Mouse (Mus musculus): ENCODE results near the gene Mknk1.
A peak's percentile ranks its signal among the peaks of the same experiment; 100 is the strongest.

Gene Mknk1

DNA sequence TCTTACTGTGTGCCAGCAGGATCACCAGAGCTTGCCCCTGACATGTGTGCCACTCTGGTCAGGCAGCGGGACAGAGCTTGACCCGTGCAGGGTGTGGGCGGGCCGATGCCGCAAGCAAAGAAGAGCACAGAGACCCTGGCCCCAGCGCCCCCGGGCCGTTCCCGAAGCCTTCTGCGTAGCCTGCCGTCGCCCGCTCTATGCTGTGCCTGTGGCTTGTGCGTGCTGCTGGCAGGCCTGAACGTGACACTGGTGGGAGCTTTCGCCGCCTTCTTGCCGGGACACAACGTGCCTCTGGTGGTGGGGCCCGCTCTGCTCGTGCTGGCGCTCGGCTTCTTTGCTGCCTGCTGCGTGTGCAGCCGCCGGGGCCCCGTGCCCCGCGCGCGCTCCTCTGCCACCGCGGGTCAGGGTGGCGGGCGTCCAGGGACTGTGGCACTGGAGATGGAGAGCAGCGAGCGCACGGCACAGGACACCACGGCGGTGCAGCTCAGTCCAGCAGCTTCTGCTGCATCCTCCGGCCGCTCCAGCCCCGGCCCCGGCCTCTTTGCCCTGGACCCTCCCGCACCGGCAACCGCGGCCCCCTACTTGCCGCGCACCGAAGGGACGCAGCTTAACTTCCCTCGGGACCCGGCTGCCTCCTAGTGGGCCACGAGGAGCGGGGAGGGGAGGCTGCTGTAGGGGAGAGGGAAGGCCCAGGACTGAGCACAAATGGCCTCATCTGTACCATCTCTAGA lies 59.1 kb downstream of the Mknk1 start:
- DNase-seq, result peak; percentile 36 to 40

DNA sequence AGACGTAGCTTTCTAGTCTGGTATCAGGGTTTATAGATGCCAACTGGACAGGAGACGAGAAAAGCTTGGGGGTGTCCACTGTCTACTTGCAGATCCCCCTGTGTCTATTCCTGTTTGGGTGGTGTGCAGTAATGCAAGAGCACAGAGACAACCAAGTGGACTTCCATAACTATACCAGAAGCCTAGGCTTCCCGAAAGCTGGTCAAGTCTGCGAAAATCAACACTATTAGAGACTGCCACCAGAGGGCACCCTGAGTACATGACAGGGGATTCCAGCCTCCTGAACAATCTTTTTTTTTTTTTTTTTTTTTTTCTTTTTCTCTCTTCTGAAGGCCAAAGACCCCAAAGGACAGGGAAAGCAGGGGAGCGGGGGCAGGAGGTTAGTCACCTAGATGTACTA lies 63.8 kb downstream of the Mknk1 start:
- DNase-seq, result peak; percentile 90

- peak in 1 of 2 experiments; percentile 31 for DNase-seq
Measured at GRCm38 (mm10) chr4:115904375-115904774, 65.4 kb downstream of the Mknk1 start.

GRCm38 (mm10) chr4:115905701-115906100 lies 66.7 kb downstream of the Mknk1 start:
- DNase-seq, result no peak

- DNase-seq, result no peak
Measured at GRCm38 (mm10) chr4:115906791-115907190, 67.8 kb downstream of the Mknk1 start.

GRCm38 (mm10) chr4:115907994-115908393 lies 69.0 kb downstream of the Mknk1 start:
- DNase-seq, result no peak

GRCm38 (mm10) chr4:115908641-115909040 lies 69.6 kb downstream of the Mknk1 start:
- DNase-seq, result peak in 1 of 2 experiments; percentile 27

DNA sequence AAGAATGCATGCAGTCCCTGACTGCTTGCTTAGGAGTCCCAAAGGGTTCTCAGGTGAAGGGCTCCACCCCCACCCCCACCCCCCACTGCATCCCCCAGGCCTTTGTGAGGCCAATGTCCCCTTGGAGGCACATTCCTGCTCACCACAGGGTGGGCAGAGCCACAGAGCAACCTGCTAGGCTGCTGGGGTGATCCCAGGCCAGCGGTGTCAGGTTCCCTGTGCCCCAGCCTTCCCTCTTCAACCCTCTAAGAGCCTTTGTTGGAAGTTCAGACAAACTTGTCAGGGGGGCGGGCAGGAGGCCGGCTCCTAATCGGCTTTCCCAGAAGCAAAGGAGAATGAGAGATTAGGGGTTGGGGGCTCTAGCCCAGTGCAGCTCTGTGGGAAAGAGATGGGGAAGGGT lies 72.6 kb downstream of the Mknk1 start:
- no peak for DNase-seq

- DNase-seq, result peak in 1 of 2 experiments; percentile 48
Measured at GRCm38 (mm10) chr4:115919911-115920310, 80.9 kb downstream of the Mknk1 start.

GRCm38 (mm10) chr4:115922688-115923087 lies 83.7 kb downstream of the Mknk1 start:
- DNase-seq, result no peak

DNA sequence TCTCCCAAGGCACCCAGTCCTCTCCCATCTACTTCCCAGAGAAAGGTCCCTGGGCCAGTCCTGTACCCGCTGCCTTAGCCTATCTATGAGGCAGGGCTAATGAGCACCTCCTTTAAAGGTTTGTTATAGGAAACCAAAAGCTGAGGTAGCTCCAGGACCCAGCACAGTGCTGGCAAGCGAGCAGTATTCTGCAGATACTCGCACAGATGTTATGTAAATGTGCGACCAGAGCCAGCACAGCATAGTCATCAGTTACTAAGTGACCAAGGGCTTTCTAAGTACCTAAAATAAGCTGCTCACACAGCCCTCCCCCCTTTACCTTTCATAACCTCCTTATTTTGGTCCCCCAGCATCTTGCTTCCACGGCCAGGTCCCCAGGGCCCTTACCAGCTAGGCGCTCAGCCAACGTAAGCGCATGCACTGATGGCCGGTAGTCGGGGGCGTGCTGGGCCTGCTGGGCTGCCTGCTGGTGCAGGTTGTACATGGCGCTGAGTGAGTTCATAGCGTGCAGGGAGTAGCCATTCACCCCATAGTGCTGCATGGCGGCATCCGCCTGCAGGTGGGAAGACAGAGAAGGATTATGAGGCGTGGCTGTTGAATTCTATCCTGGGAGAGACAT lies 84.4 kb downstream of the Mknk1 start:
- DNase-seq, result no peak

DNA sequence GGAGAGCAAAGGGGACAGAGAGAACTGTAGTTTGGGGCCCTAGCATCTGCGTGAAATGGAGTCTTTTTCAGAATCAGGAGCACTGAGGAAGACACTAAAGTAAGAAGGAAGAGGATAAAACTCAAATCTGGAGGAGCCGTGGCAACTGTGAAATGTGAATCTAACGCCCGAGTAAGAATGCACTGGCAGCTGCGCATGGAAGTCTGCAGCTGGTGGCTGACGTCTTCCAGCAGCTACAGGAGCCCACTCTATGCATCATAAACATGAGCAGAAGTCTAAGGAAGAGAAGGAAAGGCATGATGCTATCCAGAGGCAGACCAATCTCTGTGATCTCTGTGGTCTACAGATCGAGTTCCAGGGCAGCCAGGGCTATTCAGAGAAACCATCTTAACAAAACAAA lies 88.6 kb downstream of the Mknk1 start:
- DNase-seq, result no peak
